Mouse (Mus musculus): Measurements from ENCODE around the gene Mia2. TPM values are rescaled to one million over a fixed set of nuclear protein-coding genes. Genes with fewer than 3 reads are reported as not detected.

The Mia2 gene
- polyA plus RNA-seq, 1 experiment, result 493 TPM

DNA sequence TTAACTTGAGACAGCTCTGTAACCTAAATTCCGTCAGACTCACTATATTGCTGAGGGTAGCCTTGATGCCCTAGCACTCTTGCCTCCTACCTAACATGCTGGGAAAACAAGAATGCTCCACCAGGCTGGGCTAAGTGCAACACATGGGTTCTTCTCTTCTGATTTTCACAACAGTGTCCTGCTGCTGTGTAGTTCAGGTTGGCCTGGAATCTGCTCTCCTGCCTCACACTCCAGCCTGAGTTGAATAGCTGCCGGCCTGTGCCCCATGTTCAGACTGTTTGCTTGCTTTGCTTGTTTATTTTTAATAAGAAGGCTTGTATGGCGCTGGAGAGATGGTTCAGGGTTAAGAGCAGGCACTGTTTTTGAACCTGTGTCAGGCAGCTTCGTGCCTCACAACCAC lies 15.1 kb upstream of the Mia2 start:
- TF ChIP-seq POLR2A (IDR thresholded peaks at IDR 0.05; ENCODE audit: insufficient read depth, low read depth, low read length) (no peak), CTCF (IDR thresholded peaks at IDR 0.05; ENCODE audit: insufficient read depth, low read depth, low read length) (no peak)
- Histone ChIP-seq H3K4me1 (ENCODE audit: control insufficient read depth, insufficient read depth, low read length) (no peaks in the 10 kb centered on the region), H3K4me3 (ENCODE audit: insufficient read depth, low read depth, low read length) (no peak overlapping the region), H3K27ac (ENCODE audit: insufficient read depth, low read depth, low read length) (no peak overlapping the region)
- 89% methylated on average over 4 of the region's 4 CpGs for WGBS

DNA sequence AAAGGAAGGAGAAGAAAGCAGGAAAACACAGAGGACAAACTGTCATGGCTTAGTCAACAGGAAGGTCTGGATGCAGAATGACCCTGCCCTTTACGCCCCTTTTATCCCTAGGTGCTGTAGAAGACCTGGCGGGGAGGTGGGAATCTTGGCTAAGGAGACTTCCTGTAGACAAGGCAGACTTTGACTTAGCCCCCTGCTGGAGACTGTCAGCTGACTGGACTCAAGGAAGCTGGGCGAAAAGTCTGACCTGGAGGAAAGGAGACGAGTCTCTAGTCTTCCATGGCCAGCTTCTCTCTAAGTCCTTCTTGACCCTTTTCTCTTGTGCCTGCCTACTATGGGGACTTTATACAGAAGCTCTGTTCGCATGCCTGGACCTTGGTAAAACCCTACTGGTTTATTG lies 11.2 kb upstream of the Mia2 start:
- H3K27ac ChIP-seq (ENCODE audit: insufficient read depth, low read depth, low read length), result no peak overlapping the region
- TF ChIP-seq POLR2A (IDR thresholded peaks at IDR 0.05; ENCODE audit: insufficient read depth, low read depth, low read length) (no peak), CTCF (IDR thresholded peaks at IDR 0.05; ENCODE audit: insufficient read depth, low read depth, low read length) (no peak)
- 71% methylated on average over 5 of the region's 5 CpGs for WGBS
- H3K4me3 ChIP-seq (ENCODE audit: insufficient read depth, low read depth, low read length), result no peak overlapping the region
- H3K4me1 ChIP-seq (ENCODE audit: control insufficient read depth, insufficient read depth, low read length), result no peaks in the 10 kb centered on the region

DNA sequence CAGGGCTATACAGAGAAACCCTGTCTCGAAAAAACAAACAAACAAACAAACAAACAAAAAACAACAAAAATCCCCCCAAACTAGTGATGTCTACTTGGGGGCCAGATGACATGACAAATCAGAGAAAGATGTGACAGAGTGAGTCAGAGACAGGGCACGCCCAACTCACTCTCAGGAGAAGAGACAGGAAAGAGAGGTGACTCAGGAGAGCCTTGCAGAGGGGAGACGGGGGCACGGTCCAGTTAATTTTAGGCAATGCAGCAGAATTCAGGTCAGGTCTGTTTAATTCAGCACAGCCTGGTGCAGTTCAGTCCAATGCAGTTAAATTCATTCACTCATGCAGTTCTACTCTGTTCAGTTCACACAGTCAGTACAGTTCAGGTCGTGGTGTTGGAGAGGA lies 9.4 kb upstream of the Mia2 start:
- Histone ChIP-seq H3K27ac (ENCODE audit: insufficient read depth, low read depth, low read length) (no peak overlapping the region), H3K4me1 (ENCODE audit: control insufficient read depth, insufficient read depth, low read length) (no peaks in the 10 kb centered on the region), H3K4me3 (ENCODE audit: insufficient read depth, low read depth, low read length) (no peak overlapping the region)
- WGBS, result 83% methylated on average over 5 of the region's 5 CpGs
- TF ChIP-seq CTCF (IDR thresholded peaks at IDR 0.05; ENCODE audit: insufficient read depth, low read depth, low read length) (no peak), POLR2A (IDR thresholded peaks at IDR 0.05; ENCODE audit: insufficient read depth, low read depth, low read length) (no peak)

DNA sequence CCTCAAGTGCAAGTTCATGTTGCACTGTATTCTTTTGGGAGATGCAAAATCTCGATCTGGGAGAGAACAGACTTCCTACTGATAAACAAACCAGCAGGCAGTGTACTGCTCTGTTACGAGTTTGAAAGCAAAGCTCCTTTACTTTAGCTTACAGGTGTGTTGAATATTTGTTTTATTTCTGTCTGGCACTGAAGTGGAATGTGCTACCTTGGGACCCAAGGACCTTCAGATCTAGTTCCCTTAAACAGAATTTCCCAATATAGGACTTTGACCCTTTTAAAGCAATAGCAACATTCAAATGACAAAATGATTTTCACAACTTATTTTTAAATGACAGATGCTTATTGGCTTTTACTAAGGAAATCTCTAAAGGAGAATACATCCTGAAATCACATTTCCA lies 2.1 kb upstream of the Mia2 start:
- Histone ChIP-seq H3K4me1 (ENCODE audit: control insufficient read depth, insufficient read depth, low read length) (no peaks in the 10 kb centered on the region), H3K4me3 (ENCODE audit: insufficient read depth, low read depth, low read length) (no peak overlapping the region), H3K27ac (ENCODE audit: insufficient read depth, low read depth, low read length) (no peak overlapping the region)
- 71% methylated on average over 2 of the region's 2 CpGs for WGBS
- TF ChIP-seq CTCF (IDR thresholded peaks at IDR 0.05; ENCODE audit: insufficient read depth, low read depth, low read length) (no peak), POLR2A (IDR thresholded peaks at IDR 0.05; ENCODE audit: insufficient read depth, low read depth, low read length) (no peak)

DNA sequence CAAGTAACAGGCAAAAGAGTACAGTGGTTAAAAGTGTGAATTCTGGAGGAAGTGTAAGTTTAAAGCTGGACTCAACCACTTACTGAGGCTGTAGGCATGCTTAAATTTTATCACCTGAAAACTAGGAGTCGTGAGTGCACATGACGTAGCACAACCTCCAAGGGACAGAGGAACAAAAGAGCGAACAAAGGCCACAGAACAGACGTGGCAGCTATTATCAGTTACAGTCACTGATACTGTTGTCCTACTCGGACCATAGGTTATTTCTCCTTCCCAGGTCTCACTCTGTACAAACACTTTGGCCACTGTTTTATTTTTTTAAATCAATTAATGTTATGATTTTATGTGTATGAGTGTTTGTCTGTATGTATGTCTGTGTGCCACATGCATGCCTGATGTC lies 9.2 kb downstream of the Mia2 start:
- 83% methylated on average over 5 of the region's 5 CpGs for WGBS
- TF ChIP-seq CTCF (IDR thresholded peaks at IDR 0.05; ENCODE audit: insufficient read depth, low read depth, low read length) (no peak), POLR2A (IDR thresholded peaks at IDR 0.05; ENCODE audit: insufficient read depth, low read depth, low read length) (no peak)
- no peak overlapping the region for H3K27ac ChIP-seq (ENCODE audit: insufficient read depth, low read depth, low read length)
- no peaks in the 10 kb centered on the region for H3K4me1 ChIP-seq (ENCODE audit: control insufficient read depth, insufficient read depth, low read length)
- H3K4me3 ChIP-seq (ENCODE audit: insufficient read depth, low read depth, low read length), result no peak overlapping the region

DNA sequence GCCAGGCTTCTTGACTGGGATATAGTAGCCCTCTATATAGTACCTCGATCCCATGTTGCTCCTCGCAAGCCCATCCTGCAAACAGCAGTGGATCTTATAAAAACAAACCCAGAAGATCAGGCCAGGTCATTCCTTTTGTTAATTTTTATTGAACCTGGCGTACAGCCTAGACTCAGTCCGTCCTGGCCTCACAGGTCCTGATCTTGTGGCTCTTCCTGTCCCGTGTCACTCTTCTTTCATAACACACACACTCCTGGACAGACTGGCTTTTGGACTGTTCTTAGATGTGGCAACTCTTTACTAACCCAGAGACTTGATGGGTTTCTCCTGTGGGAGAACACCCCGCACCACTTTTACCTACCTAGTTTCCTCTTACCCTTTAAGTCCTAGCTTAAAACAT lies 10.3 kb downstream of the Mia2 start:
- H3K4me3 ChIP-seq (ENCODE audit: insufficient read depth, low read depth, low read length), result no peak overlapping the region
- no peak for TF ChIP-seq CTCF (IDR thresholded peaks at IDR 0.05; ENCODE audit: insufficient read depth, low read depth, low read length)
- no peak for TF ChIP-seq POLR2A (IDR thresholded peaks at IDR 0.05; ENCODE audit: insufficient read depth, low read depth, low read length)
- no peak overlapping the region for H3K27ac ChIP-seq (ENCODE audit: insufficient read depth, low read depth, low read length)
- 83% methylated on average over 6 of the region's 6 CpGs for WGBS
- no peaks in the 10 kb centered on the region for H3K4me1 ChIP-seq (ENCODE audit: control insufficient read depth, insufficient read depth, low read length)

DNA sequence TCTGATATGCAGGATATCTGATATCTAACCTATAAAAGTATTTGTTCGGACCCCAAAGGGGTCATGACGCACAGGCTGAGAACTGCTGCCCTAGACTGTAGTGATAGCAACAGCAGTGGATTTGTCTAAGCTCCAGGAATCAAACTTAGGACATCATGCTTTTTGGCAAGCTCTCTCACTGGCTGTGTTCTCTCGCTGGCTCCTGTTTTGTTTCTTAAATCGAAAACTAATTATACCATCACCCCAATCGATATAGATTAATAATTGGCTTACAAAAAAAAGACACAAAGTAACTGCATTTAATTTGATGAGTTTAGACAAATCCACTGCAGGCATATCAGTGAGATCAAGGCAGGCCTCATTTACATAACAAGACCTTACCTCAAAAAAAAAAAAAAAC lies 10.9 kb downstream of the Mia2 start:
- 63% methylated on average over 5 of the region's 5 CpGs for WGBS
- Histone ChIP-seq H3K27ac (ENCODE audit: insufficient read depth, low read depth, low read length) (no peak overlapping the region), H3K4me1 (ENCODE audit: control insufficient read depth, insufficient read depth, low read length) (no peaks in the 10 kb centered on the region), H3K4me3 (ENCODE audit: insufficient read depth, low read depth, low read length) (no peak overlapping the region)
- TF ChIP-seq POLR2A (IDR thresholded peaks at IDR 0.05; ENCODE audit: insufficient read depth, low read depth, low read length) (no peak), CTCF (IDR thresholded peaks at IDR 0.05; ENCODE audit: insufficient read depth, low read depth, low read length) (no peak)

DNA sequence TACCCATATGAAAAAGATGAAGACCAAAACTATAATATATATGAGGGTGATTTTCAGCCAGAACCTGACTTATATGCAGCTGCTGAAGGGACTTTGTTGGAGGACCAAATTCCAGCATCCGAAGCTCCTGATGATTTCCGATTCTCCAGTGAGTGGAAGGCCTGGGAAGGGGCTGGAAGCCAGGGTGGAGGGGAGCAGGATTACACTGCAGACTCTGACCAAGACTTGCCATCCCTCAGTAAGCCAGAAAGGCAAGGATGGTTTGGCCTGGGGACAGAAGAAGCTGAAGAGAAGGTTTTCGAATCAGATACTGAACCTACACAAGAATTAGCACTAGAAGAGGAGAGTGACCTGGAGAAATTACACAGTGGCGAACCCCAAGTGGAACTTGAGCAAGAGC lies 12.3 kb downstream of the Mia2 start:
- 89% methylated on average over 4 of the region's 4 CpGs for WGBS
- Histone ChIP-seq H3K4me3 (ENCODE audit: insufficient read depth, low read depth, low read length) (no peak overlapping the region), H3K4me1 (ENCODE audit: control insufficient read depth, insufficient read depth, low read length) (no peaks in the 10 kb centered on the region), H3K27ac (ENCODE audit: insufficient read depth, low read depth, low read length) (no peak overlapping the region)
- no peak for TF ChIP-seq POLR2A (IDR thresholded peaks at IDR 0.05; ENCODE audit: insufficient read depth, low read depth, low read length)
- TF ChIP-seq CTCF (IDR thresholded peaks at IDR 0.05; ENCODE audit: insufficient read depth, low read depth, low read length), result no peak

DNA sequence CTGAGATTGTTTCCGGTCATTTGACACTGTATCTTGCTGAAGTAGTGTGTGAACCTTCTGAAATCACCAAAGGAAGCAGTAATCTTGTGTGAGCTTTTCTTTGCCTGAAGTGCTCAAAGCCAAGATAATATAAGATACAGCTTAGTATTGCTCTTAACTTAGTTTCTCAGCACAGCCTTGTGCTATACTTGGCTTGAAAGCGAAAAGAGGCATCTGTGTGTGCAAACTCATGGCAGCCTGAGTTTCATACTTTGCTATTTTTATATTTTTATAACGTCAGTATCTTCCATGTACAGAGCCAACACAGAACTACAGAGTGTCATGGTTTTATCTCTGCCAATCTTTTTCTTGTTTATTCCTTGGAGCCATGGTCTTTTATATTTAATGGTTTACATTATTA lies 21.6 kb downstream of the Mia2 start:
- TF ChIP-seq POLR2A (IDR thresholded peaks at IDR 0.05; ENCODE audit: insufficient read depth, low read depth, low read length) (no peak), CTCF (IDR thresholded peaks at IDR 0.05; ENCODE audit: insufficient read depth, low read depth, low read length) (no peak)
- 87% methylated on average over 3 of the region's 3 CpGs for WGBS
- no peak overlapping the region for H3K4me3 ChIP-seq (ENCODE audit: insufficient read depth, low read depth, low read length)
- H3K4me1 ChIP-seq (ENCODE audit: control insufficient read depth, insufficient read depth, low read length), result no peaks in the 10 kb centered on the region
- H3K27ac ChIP-seq (ENCODE audit: insufficient read depth, low read depth, low read length), result no peak overlapping the region

DNA sequence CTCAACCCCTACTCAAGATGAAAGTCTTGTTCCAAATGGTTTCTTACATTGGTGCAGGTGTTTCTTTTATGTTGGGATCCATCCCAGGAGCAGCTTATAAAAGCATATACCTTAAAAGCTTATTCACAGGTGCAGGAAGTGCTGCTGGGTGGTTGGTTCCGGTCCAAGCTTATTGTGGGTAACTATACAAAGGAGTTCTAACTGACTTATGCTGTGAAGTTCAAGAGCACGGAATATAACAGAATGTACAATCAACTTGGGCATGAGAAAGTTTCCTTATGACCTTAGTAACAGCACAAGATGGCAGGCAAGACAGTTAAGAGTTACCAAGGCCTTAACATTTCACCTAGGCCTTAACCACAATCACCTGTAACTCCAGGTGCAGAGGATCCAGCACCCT lies 29.8 kb downstream of the Mia2 start:
- Histone ChIP-seq H3K27ac (ENCODE audit: insufficient read depth, low read depth, low read length) (no peak overlapping the region), H3K4me3 (ENCODE audit: insufficient read depth, low read depth, low read length) (no peak overlapping the region), H3K4me1 (ENCODE audit: control insufficient read depth, insufficient read depth, low read length) (no peaks in the 10 kb centered on the region)
- TF ChIP-seq POLR2A (IDR thresholded peaks at IDR 0.05; ENCODE audit: insufficient read depth, low read depth, low read length) (no peak), CTCF (IDR thresholded peaks at IDR 0.05; ENCODE audit: insufficient read depth, low read depth, low read length) (no peak)
- 92% methylated on average over 2 of the region's 2 CpGs for WGBS

All from olfactory bulb, adult 2 months (tissue).